Mouse (Mus musculus) left cerebral cortex, adult 8-10 months (tissue): ENCODE measurements around the gene Itgb1. TPM values are rescaled to one million over a fixed set of nuclear protein-coding genes. Genes with fewer than 3 reads are reported as not detected.

Experiments
- DNase-seq, 2 experiments: peaks; one replicate each; pipeline ENCODE4 v3.0.0; 2022; ENCODE audit warnings: low spot score in 2 of 2
- total RNA-seq, 4 experiments: library from RNA; stranded (reverse); gene quantifications; 2 replicates each; pipeline ENCODE4 v1.2.4; 2022

Itgb1 gene
- total RNA-seq, 4 experiments from 2014 or later = 42.2 to 49.4 (median 45.9) TPM

- DNase-seq = no peak
Observed at GRCm38 (mm10) chr8:128681970-128682369, 3.5 kb upstream of the Itgb1 start.

GRCm38 (mm10) chr8:128684609-128685506, 596 bp upstream of the Itgb1 start:
- DNase-seq = peak in 1 of 2 experiments; percentile 30

DNA sequence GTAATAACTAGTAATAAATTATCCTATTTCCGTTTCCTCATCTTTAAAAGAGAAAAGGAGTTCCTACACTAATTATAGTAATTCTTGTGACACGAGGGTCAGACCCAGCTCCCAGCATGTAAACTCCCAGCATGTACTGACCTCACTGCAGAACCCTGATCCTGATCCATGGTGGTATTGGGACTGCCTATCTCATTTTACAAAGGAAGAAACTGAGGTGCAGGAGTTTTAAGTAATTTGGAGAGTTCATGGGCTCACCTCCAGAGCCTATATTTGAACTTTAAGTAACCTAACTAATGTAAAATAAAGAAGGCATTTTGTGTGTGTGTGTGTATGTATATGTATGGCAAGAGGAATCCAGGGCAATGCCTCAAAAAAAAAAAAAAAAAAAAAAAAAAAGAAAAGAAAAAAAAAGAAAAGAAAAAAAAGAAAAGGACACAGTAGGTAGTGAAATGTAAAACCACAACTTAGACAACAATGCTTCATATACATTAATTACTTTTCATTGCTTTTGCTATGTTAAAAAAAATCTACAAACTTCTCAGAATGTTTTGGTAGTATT, 1.1 kb downstream of the Itgb1 start:
- no peak for DNase-seq

GRCm38 (mm10) chr8:128688679-128689078, 3.2 kb downstream of the Itgb1 start:
- no peak for DNase-seq

DNA sequence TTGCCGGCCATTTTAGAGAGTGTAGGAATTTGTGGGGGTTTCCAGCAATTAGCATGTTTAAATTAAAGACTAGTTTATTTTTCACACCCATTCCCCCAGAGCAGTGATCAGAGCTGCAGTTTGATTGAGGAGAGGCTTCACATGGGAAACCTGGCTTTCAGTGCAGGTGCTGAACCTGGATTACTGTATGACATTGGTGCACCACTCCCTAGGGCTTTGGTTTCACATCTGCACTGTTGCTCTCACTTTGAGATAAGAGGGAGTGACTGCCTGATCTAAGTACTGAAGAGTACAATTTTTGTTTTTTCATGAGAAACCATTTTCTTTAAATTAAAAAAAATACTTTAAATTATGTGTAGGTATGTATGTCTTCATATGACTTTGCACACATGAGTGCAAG, 4.6 kb downstream of the Itgb1 start:
- no peak for DNase-seq

- no peak for DNase-seq
Observed at GRCm38 (mm10) chr8:128696701-128697397, 11.4 kb downstream of the Itgb1 start.

GRCm38 (mm10) chr8:128697945-128698344, 12.5 kb downstream of the Itgb1 start:
- DNase-seq = no peak

GRCm38 (mm10) chr8:128704376-128704775, 18.9 kb downstream of the Itgb1 start:
- no peak for DNase-seq

- DNase-seq = no peak
Observed at GRCm38 (mm10) chr8:128704836-128705235, 19.4 kb downstream of the Itgb1 start.

- peak; percentile 31 to 65 for DNase-seq
Observed at GRCm38 (mm10) chr8:128709261-128709660, 23.8 kb downstream of the Itgb1 start.

DNA sequence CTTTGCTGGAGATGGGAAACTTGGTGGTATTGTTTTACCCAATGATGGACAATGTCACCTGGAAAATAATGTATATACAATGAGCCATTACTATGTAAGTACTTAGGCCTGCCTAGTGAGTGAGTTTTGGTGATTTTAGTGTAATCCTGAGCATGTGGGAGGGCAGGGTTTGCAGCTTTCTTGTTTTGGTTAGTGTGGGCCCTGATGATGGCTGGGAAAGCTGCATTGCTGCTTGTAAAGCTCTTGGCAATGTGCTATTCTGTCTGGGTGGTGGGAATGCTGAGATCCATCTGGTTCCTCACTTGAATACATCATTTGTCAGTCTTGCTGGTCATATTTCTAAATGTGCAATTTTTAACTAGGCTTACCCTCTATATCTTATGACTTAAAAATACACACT, 30.7 kb downstream of the Itgb1 start:
- peak in 1 of 2 experiments; percentile 48 for DNase-seq

GRCm38 (mm10) chr8:128724819-128725218, 39.4 kb downstream of the Itgb1 start:
- DNase-seq = no peak

- no peak for DNase-seq
Observed at GRCm38 (mm10) chr8:128727213-128727612, 41.8 kb downstream of the Itgb1 start.

DNA sequence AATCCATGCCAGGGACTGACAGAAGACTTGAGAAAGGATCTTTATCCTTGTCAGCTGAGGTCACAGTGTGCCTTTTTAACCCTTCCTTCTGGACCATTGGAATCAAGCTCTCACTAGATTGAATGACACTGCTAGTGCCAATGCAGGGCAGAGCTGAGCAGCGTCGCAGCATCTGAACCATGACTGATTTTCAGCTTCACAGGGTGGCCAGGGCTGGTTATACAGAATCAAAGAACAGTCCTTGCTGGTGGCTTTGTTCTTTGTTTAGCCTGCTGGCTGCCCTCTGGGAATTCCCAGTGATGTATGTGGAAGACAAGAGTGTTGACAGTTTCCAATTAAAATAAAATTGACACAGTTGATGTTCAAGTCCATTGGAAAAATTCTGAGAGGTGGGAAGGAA, 46.8 kb downstream of the Itgb1 start:
- no peak for DNase-seq

DNA sequence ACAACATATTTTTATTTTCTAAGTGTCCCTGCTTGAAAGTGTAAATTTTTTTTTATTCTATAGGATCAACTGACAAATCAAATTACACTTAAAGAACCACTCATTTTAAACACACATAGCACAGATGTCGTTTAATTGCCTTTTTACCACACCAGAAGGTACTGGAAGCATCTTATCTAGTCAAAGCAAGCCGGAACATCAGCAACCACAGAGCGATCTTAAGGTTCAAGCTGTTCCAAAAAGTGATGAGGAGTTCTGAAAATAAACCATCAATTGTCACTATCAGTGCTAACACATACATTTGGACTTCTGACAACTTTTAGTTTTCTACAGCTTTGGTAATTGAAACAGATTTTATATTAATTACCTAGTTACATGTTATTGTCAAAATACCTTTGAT, 48.7 kb downstream of the Itgb1 start:
- no peak for DNase-seq

- DNase-seq = no peak
Observed at GRCm38 (mm10) chr8:128735692-128736091, 50.2 kb downstream of the Itgb1 start.

Other genes with a start within 250 kb of the Itgb1 start
- not detected for gene Gm3952, start 113.0 kb downstream of the Itgb1 start, total RNA-seq